Mouse (Mus musculus) bone marrow macrophage, adult 2 months (primary cell): ENCODE data around the gene Phgr1.

ENCODE experiments used
- CTCF ChIP-seq: IDR thresholded peaks from 2 replicates; pipeline ENCODE4 v1.5.1; 2012; ENCODE audit warnings: low read depth, mild to moderate bottlenecking, low read length, moderate library complexity
- POLR2A ChIP-seq: IDR thresholded peaks from 2 replicates; pipeline ENCODE4 v1.6.1; 2012; ENCODE audit warnings: mild to moderate bottlenecking, low read depth, low read length, borderline replicate concordance

- TF ChIP-seq CTCF: no peak
- no peak for TF ChIP-seq POLR2A
Observed at GRCm38 (mm10) chr2:118783663-118784062, 11.1 kb downstream of the Phgr1 start.
